Mouse (Mus musculus): ENCODE data around the gene Gpr26.

Gene Gpr26

GRCm38 (mm10) chr7:131966023-131966915 is at the start of gene Gpr26:
Gene Gpr26, plus strand, starts transcription at chr7:131966460.
- in situ Hi-C loops (cut with MboI, MseI), result no loop called here

- in situ Hi-C loops (cut with MboI, MseI), result no loop called here
Measured at GRCm38 (mm10) chr7:131917384-131917783, 48.9 kb upstream of the Gpr26 start.

- in situ Hi-C loops (cut with MboI, MseI), result no loop called here
Measured at GRCm38 (mm10) chr7:131927288-131928050, 38.8 kb upstream of the Gpr26 start.

- in situ Hi-C loops (cut with MboI, MseI), result no loop called here
Measured at GRCm38 (mm10) chr7:131937611-131938010, 28.6 kb upstream of the Gpr26 start.

- in situ Hi-C loops (cut with MboI, MseI), result no loop called here
Measured at GRCm38 (mm10) chr7:131951131-131951530, 15.1 kb upstream of the Gpr26 start.

GRCm38 (mm10) chr7:131953402-131953801 is 12.9 kb upstream of the Gpr26 start:
- in situ Hi-C loops (cut with MboI, MseI), result no loop called here

GRCm38 (mm10) chr7:131958705-131959104 is 7.6 kb upstream of the Gpr26 start:
- in situ Hi-C loops (cut with MboI, MseI), result no loop called here

GRCm38 (mm10) chr7:131960551-131960950 is 5.7 kb upstream of the Gpr26 start:
- in situ Hi-C loops (cut with MboI, MseI), result no loop called here

GRCm38 (mm10) chr7:131966916-131967494 is 745 bp downstream of the Gpr26 start:
- in situ Hi-C loops (cut with MboI, MseI), result no loop called here

- in situ Hi-C loops (cut with MboI, MseI), result no loop called here
Measured at GRCm38 (mm10) chr7:131970255-131970654, 4.0 kb downstream of the Gpr26 start.

GRCm38 (mm10) chr7:131975867-131976266 is 9.6 kb downstream of the Gpr26 start:
- in situ Hi-C loops (cut with MboI, MseI), result no loop called here

- in situ Hi-C loops (cut with MboI, MseI), result no loop called here
Measured at GRCm38 (mm10) chr7:131978609-131979008, 12.3 kb downstream of the Gpr26 start.

- in situ Hi-C loops (cut with MboI, MseI), result no loop called here
Measured at GRCm38 (mm10) chr7:131989056-131989455, 22.8 kb downstream of the Gpr26 start.

- in situ Hi-C loops (cut with MboI, MseI), result no loop called here
Measured at GRCm38 (mm10) chr7:131992226-131992625, 26.0 kb downstream of the Gpr26 start.

GRCm38 (mm10) chr7:131992873-131993272 is 26.6 kb downstream of the Gpr26 start:
- in situ Hi-C loops (cut with MboI, MseI), result no loop called here

- in situ Hi-C loops (cut with MboI, MseI), result no loop called here
Measured at GRCm38 (mm10) chr7:132005996-132006696, 39.9 kb downstream of the Gpr26 start.

- in situ Hi-C loops (cut with MboI, MseI), result no loop called here
Measured at GRCm38 (mm10) chr7:132009002-132009401, 42.7 kb downstream of the Gpr26 start.

GRCm38 (mm10) chr7:132012969-132013679 is 46.9 kb downstream of the Gpr26 start:
- in situ Hi-C loops (cut with MboI, MseI), result no loop called here

- in situ Hi-C loops (cut with MboI, MseI), result no loop called here
Measured at GRCm38 (mm10) chr7:132013970-132014369, 47.7 kb downstream of the Gpr26 start.

GRCm38 (mm10) chr7:132015193-132015592 is 48.9 kb downstream of the Gpr26 start:
- in situ Hi-C loops (cut with MboI, MseI), result loop anchor here (5.0 kb wide), 1 partner anchor 427 kb away; no protein-coding TSS in a partner anchor

- in situ Hi-C loops (cut with MboI, MseI), result loop anchor here (5.0 kb wide), 1 partner anchor 426 kb away; no protein-coding TSS in a partner anchor
Measured at GRCm38 (mm10) chr7:132015933-132016332, 49.7 kb downstream of the Gpr26 start.

Data from T-helper 1 cell (primary cell).